Mouse (Mus musculus): ENCODE measurements around the gene Ttll5. TPM values are rescaled to one million over a fixed set of nuclear protein-coding genes. Genes with fewer than 3 reads are reported as not detected.

The Ttll5 gene
- polyA plus RNA-seq, 1 experiment from 2014 or later, result 16.7 TPM

Other genes with a start within 250 kb of the Ttll5 start
- 0.54 and 0.92 TPM in 2 replicates for gene Jdp2, start 225.6 kb upstream of the Ttll5 start, polyA plus RNA-seq (2016; fragmentation: Nextera tagmentation; extraction: Ambion mirVana)
- 1.2 and 2.0 TPM in 2 replicates for gene Batf, start 138.0 kb upstream of the Ttll5 start, polyA plus RNA-seq (2016; fragmentation: Nextera tagmentation; extraction: Ambion mirVana)
- 2.3 and 2.5 TPM in 2 replicates for gene Flvcr2, start 78.1 kb upstream of the Ttll5 start, polyA plus RNA-seq (2016; fragmentation: Nextera tagmentation; extraction: Ambion mirVana)
- gene Erg28, start 109 bp upstream of the Ttll5 start, polyA plus RNA-seq (2016; fragmentation: Nextera tagmentation; extraction: Ambion mirVana), result 89.4 and 91.2 TPM in 2 replicates